Mouse (Mus musculus): ENCODE data around the gene Hs3st4.

Hs3st4 gene

GRCm38 (mm10) chr7:123982461-123983038 lies at the start of gene Hs3st4:
Gene Hs3st4, plus strand, starts transcription at chr7:123982869.
- DNase-seq (ENCODE audit: low spot score in 2 of 2), result peak; percentile 24 to 42

- DNase-seq (ENCODE audit: low spot score in 2 of 2), result no peak
Observed at GRCm38 (mm10) chr7:123946836-123947235, 35.8 kb upstream of the Hs3st4 start.

GRCm38 (mm10) chr7:123963021-123963420 lies 19.6 kb upstream of the Hs3st4 start:
- DNase-seq (ENCODE audit: low spot score in 2 of 2), result no peak

GRCm38 (mm10) chr7:123964559-123965142 lies 18.0 kb upstream of the Hs3st4 start:
- DNase-seq (ENCODE audit: low spot score in 2 of 2), result peak in 1 of 2 experiments; percentile 12

DNA sequence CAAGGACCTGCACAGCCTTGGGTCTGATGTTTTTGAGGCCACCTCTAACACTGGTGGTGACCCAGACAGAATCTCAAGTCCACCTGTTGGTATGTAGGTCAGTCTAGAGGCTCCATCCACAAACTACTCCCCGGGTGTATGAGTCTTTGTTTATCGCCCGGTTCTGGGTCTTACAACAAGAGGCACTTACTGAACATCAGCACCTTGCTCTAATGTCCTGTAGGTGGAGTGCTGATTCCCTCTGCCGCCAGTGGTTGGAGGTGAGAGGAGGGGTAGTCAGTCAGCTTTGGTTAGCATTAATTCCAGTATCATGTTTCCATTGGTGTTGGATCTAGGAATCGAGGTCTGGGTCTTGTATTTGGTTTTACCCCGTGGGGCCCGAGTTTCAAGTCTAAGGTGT lies 17.2 kb upstream of the Hs3st4 start:
- DNase-seq (ENCODE audit: low spot score in 2 of 2), result no peak

- DNase-seq (ENCODE audit: low spot score in 2 of 2), result no peak
Observed at GRCm38 (mm10) chr7:123975441-123975840, 7.2 kb upstream of the Hs3st4 start.

DNA sequence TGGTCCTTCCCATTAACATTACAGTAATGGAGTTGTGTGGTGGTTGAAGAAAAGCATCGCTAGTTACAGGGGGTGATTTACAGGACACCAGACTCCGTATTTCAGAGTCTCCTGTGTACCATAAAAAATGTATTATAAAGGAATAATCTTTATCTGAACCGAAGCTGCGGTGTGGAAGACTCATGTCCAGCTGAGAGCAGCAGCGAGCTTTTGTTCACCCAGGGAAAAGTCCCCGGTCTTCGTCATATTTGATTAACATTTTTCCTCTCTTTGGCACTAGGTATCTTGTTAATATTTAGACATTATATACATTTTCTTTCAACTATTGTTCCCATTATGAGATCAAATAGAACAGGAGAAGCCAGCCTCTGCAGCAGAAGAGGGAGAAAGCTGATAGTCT lies 1.2 kb upstream of the Hs3st4 start:
- DNase-seq (ENCODE audit: low spot score in 2 of 2), result no peak

GRCm38 (mm10) chr7:123982010-123982409 lies 659 bp upstream of the Hs3st4 start:
- DNase-seq (ENCODE audit: low spot score in 2 of 2), result peak in 1 of 2 experiments; percentile 7

GRCm38 (mm10) chr7:123983177-123984046 lies 743 bp downstream of the Hs3st4 start:
- peak; percentile 21 to 24 for DNase-seq (ENCODE audit: low spot score in 2 of 2)

GRCm38 (mm10) chr7:123992121-123992520 lies 9.5 kb downstream of the Hs3st4 start:
- no peak for DNase-seq (ENCODE audit: low spot score in 2 of 2)

DNA sequence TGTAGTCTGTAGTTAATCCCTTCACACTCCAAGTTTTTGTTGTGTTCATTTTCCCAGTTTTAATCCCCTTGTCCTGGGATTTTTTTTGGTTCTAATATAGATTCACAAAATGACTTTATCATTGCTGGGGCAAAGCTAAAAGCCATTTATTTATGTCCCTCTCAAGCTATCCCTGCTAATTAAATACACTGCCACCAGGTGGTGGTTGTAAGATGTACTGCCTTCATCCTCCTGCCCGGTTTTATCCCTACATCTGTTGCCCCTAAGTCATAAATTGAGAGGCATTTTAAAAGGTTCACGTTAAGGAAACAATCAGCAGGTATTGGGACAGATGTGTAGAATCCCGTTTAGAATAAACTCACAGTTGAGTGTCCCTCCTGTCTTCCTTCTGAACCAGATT lies 14.6 kb downstream of the Hs3st4 start:
- DNase-seq (ENCODE audit: low spot score in 2 of 2), result no peak

DNA sequence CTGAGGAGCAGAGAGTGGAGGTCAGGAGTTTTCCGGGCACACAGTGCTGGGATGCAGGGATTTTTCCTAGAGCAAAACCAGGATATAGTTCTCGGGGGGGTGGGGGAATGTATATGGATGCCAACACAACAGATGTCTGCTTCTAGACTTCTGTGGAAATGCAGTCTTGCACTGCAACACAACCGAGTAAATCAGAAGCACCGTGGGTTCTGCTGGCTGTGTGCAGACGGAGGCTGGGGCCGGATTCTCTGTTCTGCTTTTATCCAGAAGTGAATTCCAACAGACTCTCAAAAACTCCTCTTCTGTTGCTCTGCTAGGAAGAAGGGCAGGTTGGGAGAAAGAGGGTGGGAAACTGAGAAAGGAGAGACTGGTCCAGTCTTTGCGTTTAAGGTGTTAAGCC lies 15.9 kb downstream of the Hs3st4 start:
- DNase-seq (ENCODE audit: low spot score in 2 of 2), result peak; percentile 35 to 53

DNA sequence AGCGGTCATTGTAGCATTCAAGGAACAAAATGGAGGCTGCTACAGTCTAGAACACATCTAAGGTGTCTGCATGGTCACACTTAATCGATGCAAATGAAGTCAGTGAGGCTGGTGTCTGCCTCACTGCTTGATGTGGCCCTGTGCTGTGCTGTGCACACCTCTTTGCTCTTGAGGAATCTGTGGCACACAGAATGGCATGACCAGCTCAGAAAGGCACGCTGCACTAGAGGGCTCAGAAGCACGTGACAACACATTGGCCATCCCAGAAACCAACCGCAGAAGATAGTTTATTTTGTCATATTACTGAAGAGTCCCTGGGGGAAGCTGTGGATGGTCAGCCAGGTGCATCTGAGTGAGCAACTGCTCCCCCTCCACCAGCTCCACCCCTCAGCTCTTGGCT lies 44.2 kb downstream of the Hs3st4 start:
- DNase-seq (ENCODE audit: low spot score in 2 of 2), result no peak

DNA sequence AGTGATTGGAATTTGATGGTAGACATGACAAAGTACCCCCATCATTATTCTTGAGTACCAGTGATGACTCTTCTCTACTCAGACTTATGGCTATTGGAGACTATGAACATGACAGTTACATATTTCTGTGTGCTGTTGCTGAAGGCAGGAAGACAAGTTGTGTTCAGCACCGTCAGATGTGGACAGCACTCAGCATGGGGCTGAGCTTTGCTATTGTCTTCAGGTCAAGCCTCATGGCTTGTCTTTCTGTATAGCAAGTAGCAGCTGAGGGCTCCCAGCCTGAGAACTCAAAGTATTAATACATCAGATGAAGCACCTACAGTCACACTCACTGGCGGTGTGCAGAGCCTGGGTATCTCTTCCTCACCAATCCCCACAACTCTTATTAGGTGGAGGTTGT lies 49.6 kb downstream of the Hs3st4 start:
- no peak for DNase-seq (ENCODE audit: low spot score in 2 of 2)

- no peak for DNase-seq (ENCODE audit: low spot score in 2 of 2)
Observed at GRCm38 (mm10) chr7:124033332-124033731, 50.7 kb downstream of the Hs3st4 start.

GRCm38 (mm10) chr7:124037281-124037700 lies 54.6 kb downstream of the Hs3st4 start:
- DNase-seq (ENCODE audit: low spot score in 2 of 2), result no peak

DNA sequence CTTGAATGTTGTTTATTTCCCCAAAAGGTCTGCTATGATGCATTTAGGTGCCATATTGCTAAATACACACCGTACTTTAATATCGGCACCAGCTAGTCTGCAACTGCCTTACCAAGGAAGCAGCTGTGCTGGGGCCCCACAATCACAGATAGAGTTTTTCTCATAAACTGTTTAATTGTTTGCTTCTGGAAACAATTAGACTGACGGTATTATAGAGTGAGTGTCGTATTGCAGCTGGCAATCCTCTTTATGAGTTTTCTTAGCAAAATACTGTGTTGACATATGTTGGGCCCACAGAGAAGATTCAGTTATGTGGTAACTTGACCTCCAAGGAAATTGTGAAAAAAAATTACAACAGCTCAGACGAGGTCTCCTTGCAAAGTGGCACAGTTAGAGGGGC lies 56.5 kb downstream of the Hs3st4 start:
- no peak for DNase-seq (ENCODE audit: low spot score in 2 of 2)

- no peak for DNase-seq (ENCODE audit: low spot score in 2 of 2)
Observed at GRCm38 (mm10) chr7:124047382-124047781, 64.7 kb downstream of the Hs3st4 start.

DNA sequence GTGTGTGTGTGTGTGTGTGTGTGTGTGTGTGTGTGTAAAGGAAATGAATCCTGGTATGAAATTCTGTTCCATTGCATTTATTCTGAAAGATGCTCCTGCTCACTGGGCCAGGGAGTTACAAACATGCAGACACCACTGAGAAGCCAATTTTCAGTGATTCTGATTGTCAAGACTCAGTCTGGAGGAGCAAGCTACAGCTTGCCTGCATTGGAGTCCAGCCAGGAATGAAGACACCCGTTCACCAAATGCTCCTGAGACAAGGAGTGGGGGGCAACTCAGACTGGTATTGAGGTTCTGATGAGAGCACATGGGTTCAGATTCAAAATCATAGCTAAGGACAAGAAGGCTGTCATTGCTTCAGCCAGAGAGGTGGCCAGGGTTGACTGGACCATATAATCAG lies 66.3 kb downstream of the Hs3st4 start:
- DNase-seq (ENCODE audit: low spot score in 2 of 2), result no peak

DNA sequence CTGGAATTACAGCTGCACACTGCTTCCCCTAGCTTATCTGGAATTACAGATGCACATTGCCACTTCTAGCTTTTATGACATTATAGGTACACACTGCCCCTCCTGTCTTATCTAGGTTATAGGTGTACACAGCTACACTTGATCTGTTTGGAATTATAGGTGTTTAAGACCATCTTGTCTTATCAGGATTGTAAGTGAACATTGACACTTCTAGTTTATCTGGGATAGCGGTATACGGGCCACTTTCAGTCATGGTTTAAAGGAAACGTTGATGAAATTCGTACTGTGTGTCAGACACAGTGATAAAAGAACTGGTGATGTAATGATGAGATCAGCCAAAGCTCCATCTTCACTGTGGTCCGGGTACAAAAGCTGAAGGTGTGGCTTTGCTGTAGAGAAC lies 67.8 kb downstream of the Hs3st4 start:
- no peak for DNase-seq (ENCODE audit: low spot score in 2 of 2)

DNA sequence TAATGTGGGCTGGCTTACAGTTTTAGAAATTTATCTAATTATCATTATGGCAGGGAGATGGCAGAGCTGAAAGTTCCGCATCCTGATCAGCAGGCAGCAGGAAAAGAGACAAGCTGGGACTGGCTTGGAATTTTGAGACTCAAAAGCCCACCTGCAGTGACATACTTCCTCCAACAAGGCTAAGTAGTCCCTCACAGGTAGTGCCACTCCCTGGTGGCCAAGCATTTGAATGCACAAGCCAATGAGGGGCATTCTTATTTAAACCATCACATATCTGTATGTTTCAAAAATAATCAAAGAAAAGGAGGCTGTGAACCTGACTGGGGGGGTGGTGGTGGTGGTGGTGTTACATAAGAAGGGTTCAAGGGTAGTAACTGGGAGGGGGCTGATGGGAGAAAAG lies 101.1 kb downstream of the Hs3st4 start:
- DNase-seq (ENCODE audit: low spot score in 2 of 2), result no peak

GRCm38 (mm10) chr7:124129019-124129418 lies 146.3 kb downstream of the Hs3st4 start:
- DNase-seq (ENCODE audit: low spot score in 2 of 2), result peak in 1 of 2 experiments; percentile 37

GRCm38 (mm10) chr7:124131312-124131711 lies 148.6 kb downstream of the Hs3st4 start:
- peak; percentile 68 to 73 for DNase-seq (ENCODE audit: low spot score in 2 of 2)
